Mouse (Mus musculus) embryonic facial prominence, embryonic 11.5 days (tissue): Measurements from ENCODE around the gene Dio3. TPM values are rescaled to one million over a fixed set of nuclear protein-coding genes. Genes with fewer than 3 reads are reported as not detected.

ENCODE experiments used
- ATAC-seq: fragments of 200-750 bp; cut with Nextera tagmentation; replicated peaks from 2 replicates; pipeline ENCODE4 v1.8.0; 2017; ENCODE audit warnings: low read depth; ENCODE audit not compliant: insufficient number of reproducible peaks, low FRiP score, low TSS enrichment
- DNase-seq: peaks from one replicate; pipeline ENCODE4 v3.0.0-alpha.2; 2015; ENCODE audit warnings: low spot score
- H3K27ac ChIP-seq: fragments of 300-500 bp; sonication (generic); replicated peaks from 2 replicates; pipeline ENCODE4 v1.5.1; 2014; ENCODE audit warnings: mild to moderate bottlenecking, low read depth, low read length, control low read depth
- H3K27me3 ChIP-seq: fragments of 300-500 bp; sonication (generic); 2 replicates; pipeline ENCODE4 v1.6.1; 2014; ENCODE audit warnings: mild to moderate bottlenecking, low read length, moderate library complexity, mixed read lengths; ENCODE audit not compliant: control insufficient read depth, insufficient read depth
- H3K36me3 ChIP-seq: fragments of 300-500 bp; sonication (generic); replicated peaks from 2 replicates; pipeline ENCODE4 v1.6.1; 2014; ENCODE audit warnings: low read depth, mild to moderate bottlenecking, low read length, moderate library complexity, mixed read lengths; ENCODE audit not compliant: control insufficient read depth, insufficient read depth
- H3K4me1 ChIP-seq: fragments of 300-500 bp; sonication (generic); 2 replicates; pipeline ENCODE4 v1.6.1; 2014; ENCODE audit warnings: low read length, mixed read lengths; ENCODE audit not compliant: control insufficient read depth, insufficient read depth
- H3K4me2 ChIP-seq: fragments of 300-500 bp; sonication (generic); 2 replicates; pipeline ENCODE4 v1.6.1; 2014; ENCODE audit warnings: low read depth, mild to moderate bottlenecking, control low read depth, low read length, moderate library complexity
- H3K4me3 ChIP-seq: fragments of 300-500 bp; sonication (generic); 2 replicates; pipeline ENCODE4 v1.5.1; 2014; ENCODE audit warnings: low read depth, low read length, control low read depth
- H3K9ac ChIP-seq: fragments of 300-500 bp; sonication (generic); replicated peaks from 2 replicates; pipeline ENCODE4 v1.6.1; 2014; ENCODE audit warnings: mild to moderate bottlenecking, control low read depth, low read length
- H3K9me3 ChIP-seq: fragments of 300-500 bp; sonication (generic); replicated peaks from 2 replicates; pipeline ENCODE4 v1.6.1; 2016; ENCODE audit warnings: mild to moderate bottlenecking, low read length, inconsistent platforms, mixed read lengths; ENCODE audit not compliant: control insufficient read depth
- WGBS: fragments of 180-500 bp; shearing (Covaris S2); extraction: QIAGEN DNeasy Blood & Tissue Kit; methylation state at CpG from one replicate; pipeline ENCODE4 v1.1.7; 2014; 5-methylcytosine and 5-hydroxymethylcytosine counted together
- polyA plus RNA-seq: library from polyadenylated mRNA; unstranded; fragments of >200 nt; fragmentation: Nextera tagmentation; extraction: Ambion mirVana; gene quantifications from 2 replicates; pipeline ENCODE4 v1.2.1, GENCODE M21; 2014

Dio3 gene
- polyA plus RNA-seq, 1 experiment from 2014 or later = 0.43 TPM

GRCm38 (mm10) chr12:110245461-110245860, 33.4 kb upstream of the Dio3 start:
- no peaks in the 10 kb centered on the region for H3K9me3 ChIP-seq
- DNase-seq (no peak), ATAC-seq (no peak)
- no peak overlapping the region for H3K4me3 ChIP-seq
- H3K4me2 ChIP-seq = no peak overlapping the region
- no peak overlapping the region for H3K27ac ChIP-seq
- 98% methylated on average over 4 of the region's 4 CpGs for WGBS
- no peaks in the 10 kb centered on the region for H3K4me1 ChIP-seq
- H3K36me3 ChIP-seq = no peaks in the 10 kb centered on the region
- no peaks in the 10 kb centered on the region for H3K27me3 ChIP-seq
- no peak overlapping the region for H3K9ac ChIP-seq

DNA sequence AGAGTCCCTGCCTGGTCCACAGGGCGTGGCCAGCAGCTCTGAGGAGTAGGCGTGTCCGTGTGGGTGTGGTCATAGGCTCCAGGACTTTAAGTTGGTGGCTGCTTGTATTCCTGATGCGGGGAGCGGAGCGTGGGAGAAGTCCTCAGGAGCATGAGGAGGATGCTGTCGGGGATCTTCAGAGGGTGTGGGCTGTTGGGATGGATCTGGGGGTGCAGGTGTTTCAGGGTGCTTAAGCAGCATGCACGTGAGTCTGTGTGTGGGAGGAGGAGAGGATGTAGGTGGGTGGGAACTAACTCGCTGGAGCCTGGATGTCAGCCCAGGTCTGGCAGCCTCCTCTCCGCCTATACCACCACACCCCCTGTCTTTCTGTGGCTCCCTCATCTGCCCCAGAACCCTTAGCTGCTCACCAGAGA, 26.7 kb upstream of the Dio3 start:
- H3K9me3 ChIP-seq = no peaks in the 10 kb centered on the region
- no peaks in the 10 kb centered on the region for H3K4me1 ChIP-seq
- H3K27ac ChIP-seq = no peak overlapping the region
- H3K4me2 ChIP-seq = no peak overlapping the region
- no peak overlapping the region for H3K9ac ChIP-seq
- no peak for ATAC-seq
- no peaks in the 10 kb centered on the region for H3K27me3 ChIP-seq
- H3K36me3 ChIP-seq = no peaks in the 10 kb centered on the region
- no peak overlapping the region for H3K4me3 ChIP-seq
- WGBS = 29% methylated on average over 10 of the region's 10 CpGs
- no peak for DNase-seq

DNA sequence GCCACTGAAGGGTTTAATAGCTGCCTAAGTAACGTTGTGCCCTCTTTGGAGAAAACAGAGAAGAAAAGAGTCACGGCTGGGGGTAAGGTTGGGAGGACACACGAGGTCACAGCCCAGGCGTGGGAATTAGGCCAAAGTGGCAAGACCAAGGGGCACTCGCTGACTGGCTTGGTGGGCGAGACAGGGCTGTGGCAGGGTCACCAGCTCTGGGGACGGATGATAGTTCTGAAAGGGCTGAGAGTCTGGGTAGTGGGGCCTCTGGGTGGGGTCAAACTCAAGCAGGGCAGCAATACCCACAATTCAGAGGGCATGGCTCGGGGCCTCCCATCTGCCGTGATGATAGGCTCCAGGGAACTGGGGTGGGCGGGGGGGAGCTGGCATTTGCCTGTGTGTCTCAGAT, 23.1 kb upstream of the Dio3 start:
- Histone ChIP-seq H3K4me3 (no peak overlapping the region), H3K27ac (no peak overlapping the region), H3K9ac (no peak overlapping the region), H3K4me2 (no peak overlapping the region), H3K4me1 (no peaks in the 10 kb centered on the region), H3K36me3 (no peaks in the 10 kb centered on the region), H3K9me3 (no peaks in the 10 kb centered on the region), H3K27me3 (no peaks in the 10 kb centered on the region)
- no peak for DNase-seq
- WGBS = 62% methylated on average over 10 of the region's 10 CpGs
- no peak for ATAC-seq

GRCm38 (mm10) chr12:110256478-110257220, 22.2 kb upstream of the Dio3 start:
- no peaks in the 10 kb centered on the region for H3K27me3 ChIP-seq
- H3K36me3 ChIP-seq = no peaks in the 10 kb centered on the region
- H3K27ac ChIP-seq = no peak overlapping the region
- ATAC-seq (no peak), DNase-seq (no peak)
- WGBS = 60% methylated on average over 14 of the region's 14 CpGs
- no peak overlapping the region for H3K4me3 ChIP-seq
- H3K9me3 ChIP-seq = no peaks in the 10 kb centered on the region
- H3K4me1 ChIP-seq = no peaks in the 10 kb centered on the region
- no peak overlapping the region for H3K9ac ChIP-seq
- no peak overlapping the region for H3K4me2 ChIP-seq

- no peaks in the 10 kb centered on the region for H3K4me1 ChIP-seq
- H3K9me3 ChIP-seq = no peaks in the 10 kb centered on the region
- H3K4me3 ChIP-seq = no peak overlapping the region
- no peak for DNase-seq
- no peak overlapping the region for H3K27ac ChIP-seq
- no peaks in the 10 kb centered on the region for H3K36me3 ChIP-seq
- H3K9ac ChIP-seq = no peak overlapping the region
- H3K4me2 ChIP-seq = no peak overlapping the region
- no peak for ATAC-seq
- 79% methylated on average over 3 of the region's 3 CpGs for WGBS
- no peaks in the 10 kb centered on the region for H3K27me3 ChIP-seq
Measured at GRCm38 (mm10) chr12:110268226-110268625, 10.6 kb upstream of the Dio3 start.

- Histone ChIP-seq H3K9ac (no peak overlapping the region), H3K27ac (no peak overlapping the region), H3K4me2 (no peak overlapping the region), H3K4me1 (no peaks in the 10 kb centered on the region), H3K9me3 (no peaks in the 10 kb centered on the region), H3K4me3 (no peak overlapping the region), H3K36me3 (no peaks in the 10 kb centered on the region), H3K27me3 (no peaks in the 10 kb centered on the region)
- ATAC-seq (no peak), DNase-seq (no peak)
- 64% methylated on average over 4 of the region's 4 CpGs for WGBS
Measured at GRCm38 (mm10) chr12:110269686-110270085, 9.2 kb upstream of the Dio3 start.

- H3K9ac ChIP-seq = no peak overlapping the region
- no peak for ATAC-seq
- H3K4me1 ChIP-seq = 0 out of 2 replicates have a peak, but pooled peaks cover 2% of the 10 kb centered on the region
- DNase-seq = no peak
- H3K27ac ChIP-seq = no peak overlapping the region
- no peak overlapping the region for H3K4me2 ChIP-seq
- no peaks in the 10 kb centered on the region for H3K36me3 ChIP-seq
- H3K9me3 ChIP-seq = no peaks in the 10 kb centered on the region
- H3K27me3 ChIP-seq = peaks cover 59% of the 10 kb centered on the region
- 50% methylated on average over 1 of the region's 1 CpGs for WGBS
- H3K4me3 ChIP-seq = no peak overlapping the region
Measured at GRCm38 (mm10) chr12:110276034-110276433, 2.8 kb upstream of the Dio3 start.

DNA sequence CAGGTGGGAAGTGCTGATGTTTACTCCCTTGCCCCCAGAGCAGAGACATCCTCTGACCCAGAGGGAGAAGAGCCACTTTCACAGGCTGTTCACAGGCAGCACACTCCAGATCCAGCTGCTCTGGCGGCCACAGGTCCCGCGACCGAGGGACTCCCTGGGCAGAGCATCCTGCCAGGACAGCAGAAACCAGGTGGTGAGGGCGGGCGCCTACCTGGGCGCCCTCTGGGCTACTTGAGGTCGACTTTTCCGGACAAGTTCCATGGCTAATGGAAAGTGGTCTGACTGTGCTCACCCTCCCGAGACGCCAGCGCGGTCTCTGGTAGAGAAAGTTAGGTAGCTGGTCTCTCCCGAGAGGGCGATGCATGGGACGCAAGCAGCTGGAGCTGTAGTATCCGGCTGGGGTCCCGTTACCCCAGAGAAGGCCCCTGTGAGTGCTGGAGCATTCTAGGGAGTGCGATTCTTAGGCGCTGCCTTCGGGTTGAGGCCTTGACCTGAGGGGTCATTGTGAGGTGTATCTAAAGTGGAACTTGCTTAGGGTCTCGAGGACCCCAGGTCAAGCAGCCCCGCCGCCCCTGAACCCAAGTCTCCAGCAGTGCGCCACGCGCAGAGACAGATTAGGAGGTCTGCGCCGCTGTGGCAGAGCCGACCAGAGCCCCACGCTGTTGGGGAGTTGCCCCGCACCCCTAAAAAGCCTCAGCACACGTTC, 1.5 kb upstream of the Dio3 start:
- Histone ChIP-seq H3K4me1 (0 out of 2 replicates have a peak, but pooled peaks cover 2% of the 10 kb centered on the region), H3K27me3 (peaks cover 72% of the 10 kb centered on the region), H3K27ac (no peak overlapping the region), H3K4me2 (peak overlapping the region; percentile 71), H3K36me3 (no peaks in the 10 kb centered on the region), H3K9me3 (no peaks in the 10 kb centered on the region), H3K9ac (0 out of 2 replicates have a peak overlapping the region, but pooled peaks have one; percentile 37), H3K4me3 (peak overlapping the region; percentile 37)
- ATAC-seq (no peak), DNase-seq (no peak)
- 2% methylated on average over 33 of the region's 33 CpGs for WGBS
